Mouse (Mus musculus): ENCODE measurements around the gene Emc4. TPM values are rescaled to one million over a fixed set of nuclear protein-coding genes. Genes with fewer than 3 reads are reported as not detected.

Emc4 gene
- 68.4 TPM for polyA plus RNA-seq (2014; fragmentation: Illumina TruSeq; extraction: RNeasy Lipid Tissue Mini Kit (QIAGEN cat#74804))

DNA sequence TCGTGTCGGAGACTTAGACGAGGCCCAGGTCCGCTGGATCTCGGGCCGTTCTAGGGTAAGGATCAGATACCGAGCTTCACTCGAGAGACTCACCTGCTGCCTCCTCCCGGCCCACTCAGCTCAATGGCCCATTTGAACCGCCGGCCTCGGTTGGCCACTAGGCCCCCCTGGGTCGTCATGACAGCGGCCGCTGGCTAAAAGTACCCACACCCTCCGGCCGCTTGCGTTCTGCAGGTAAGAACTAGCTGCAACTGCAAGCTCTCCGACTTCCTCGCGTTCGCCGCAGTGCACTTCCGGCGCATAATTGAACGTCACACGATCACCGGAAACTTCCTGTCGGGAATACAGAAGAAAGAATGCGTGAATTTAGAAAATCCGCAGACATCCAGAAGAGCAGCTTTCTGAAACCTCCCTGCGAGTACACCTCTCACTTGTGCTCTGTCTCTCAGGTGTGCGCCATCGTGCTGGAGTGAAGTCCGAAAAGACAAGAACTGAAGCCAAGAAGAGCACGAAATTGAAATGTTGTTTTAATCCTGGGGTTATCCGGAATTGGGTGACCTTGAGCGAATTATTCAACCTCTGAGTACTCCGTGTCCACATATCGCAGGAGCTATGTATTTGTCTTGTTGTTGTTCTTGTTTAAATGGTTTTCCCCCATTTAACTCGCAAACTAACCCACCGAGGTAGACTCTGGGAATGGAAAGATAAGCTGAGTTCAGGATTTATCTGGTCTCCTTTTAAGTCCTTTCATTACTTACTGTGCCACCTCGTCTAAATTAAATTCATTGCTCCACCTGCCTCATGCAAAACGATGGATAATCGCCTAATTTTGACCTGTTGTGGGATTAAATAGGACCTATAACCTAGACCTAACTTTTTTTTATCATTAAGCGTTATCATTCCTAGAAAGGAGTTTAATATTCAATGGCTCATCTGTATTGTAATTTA, at the start of gene Emc4:
Gene Emc4, minus strand, starts transcription at position 302 of the 948 bp plus-strand sequence.

DNA sequence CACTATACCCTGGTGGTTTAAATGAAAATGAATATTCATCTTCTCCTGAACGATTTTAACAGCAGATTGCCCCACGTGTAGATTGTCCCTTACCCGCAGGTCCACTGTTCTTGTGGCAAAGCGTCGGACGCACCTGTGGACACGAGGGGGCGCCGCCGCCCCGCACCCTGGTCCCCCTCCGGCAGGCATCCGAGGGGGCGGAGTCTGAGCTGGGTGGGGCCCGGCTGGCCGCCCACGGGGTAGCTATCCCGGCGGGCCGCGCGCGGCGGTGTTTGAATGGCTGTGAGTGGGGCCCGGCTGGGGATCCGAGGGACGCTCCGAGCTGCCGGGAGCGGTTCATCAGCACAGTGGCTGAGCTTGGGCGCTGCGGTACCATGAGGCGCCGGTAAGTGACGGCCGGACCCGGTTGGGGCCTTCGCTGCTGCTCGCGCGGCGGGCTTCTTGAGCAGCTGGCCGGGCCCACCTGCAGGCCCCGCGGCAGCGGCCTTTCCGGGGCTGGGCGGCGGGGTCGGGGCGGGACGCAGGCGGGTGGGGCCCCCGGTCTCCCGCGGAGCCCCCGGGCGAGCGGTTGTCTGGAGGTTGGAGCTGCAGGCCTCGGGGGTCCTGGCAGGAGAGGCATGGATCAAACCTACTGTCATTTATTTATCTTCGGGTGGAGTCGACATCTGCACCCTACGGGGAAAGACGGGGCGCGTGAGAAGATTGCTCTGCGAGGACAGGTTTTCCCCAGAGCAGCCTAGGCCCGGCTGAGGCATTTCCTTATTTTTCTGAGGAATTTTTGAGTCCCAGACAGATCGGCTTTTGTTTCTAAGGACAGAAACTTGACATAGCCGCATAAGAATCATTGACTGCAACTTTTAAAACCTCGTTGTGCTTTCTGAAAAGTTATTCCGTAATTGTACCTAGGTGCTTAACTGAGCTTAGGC, 11.4 kb upstream of the Emc4 start, which contains the start of gene Katnbl1:
Gene Katnbl1, plus strand, starts transcription at position 239 of the 926 bp plus-strand sequence.

Other genes with a start within 250 kb of the Emc4 start
- not detected for gene Olfr1316, start 233.1 kb downstream of the Emc4 start, polyA plus RNA-seq (2014; fragmentation: Illumina TruSeq; extraction: RNeasy Lipid Tissue Mini Kit (QIAGEN cat#74804))
- gene Olfr1317, start 227.7 kb downstream of the Emc4 start, polyA plus RNA-seq (2014; fragmentation: Illumina TruSeq; extraction: RNeasy Lipid Tissue Mini Kit (QIAGEN cat#74804)), result not detected
- not detected for gene Olfr1318, start 213.8 kb downstream of the Emc4 start, polyA plus RNA-seq (2014; fragmentation: Illumina TruSeq; extraction: RNeasy Lipid Tissue Mini Kit (QIAGEN cat#74804))
- not detected for gene Lpcat4, start 128.6 kb downstream of the Emc4 start, polyA plus RNA-seq (2014; fragmentation: Illumina TruSeq; extraction: RNeasy Lipid Tissue Mini Kit (QIAGEN cat#74804))
- 0.14 TPM for gene Nutm1, start 108.7 kb downstream of the Emc4 start, polyA plus RNA-seq (2014; fragmentation: Illumina TruSeq; extraction: RNeasy Lipid Tissue Mini Kit (QIAGEN cat#74804))
- gene Nop10, start 106.1 kb downstream of the Emc4 start, polyA plus RNA-seq (2014; fragmentation: Illumina TruSeq; extraction: RNeasy Lipid Tissue Mini Kit (QIAGEN cat#74804)), result 33.2 TPM
- 93.0 TPM for gene Slc12a6, start 102.2 kb downstream of the Emc4 start, polyA plus RNA-seq (2014; fragmentation: Illumina TruSeq; extraction: RNeasy Lipid Tissue Mini Kit (QIAGEN cat#74804))
- 2.7 TPM for gene Gm21985, start 101.7 kb downstream of the Emc4 start, polyA plus RNA-seq (2014; fragmentation: Illumina TruSeq; extraction: RNeasy Lipid Tissue Mini Kit (QIAGEN cat#74804))
- 91.2 TPM for gene Katnbl1, start 11.2 kb upstream of the Emc4 start, polyA plus RNA-seq (2014; fragmentation: Illumina TruSeq; extraction: RNeasy Lipid Tissue Mini Kit (QIAGEN cat#74804))
- 52.8 TPM for gene Emc7, start 87.0 kb upstream of the Emc4 start, polyA plus RNA-seq (2014; fragmentation: Illumina TruSeq; extraction: RNeasy Lipid Tissue Mini Kit (QIAGEN cat#74804))
- gene Chrm5, start 112.7 kb upstream of the Emc4 start, polyA plus RNA-seq (2014; fragmentation: Illumina TruSeq; extraction: RNeasy Lipid Tissue Mini Kit (QIAGEN cat#74804)), result not detected
- gene Aven, start 124.9 kb upstream of the Emc4 start, polyA plus RNA-seq (2014; fragmentation: Illumina TruSeq; extraction: RNeasy Lipid Tissue Mini Kit (QIAGEN cat#74804)), result 9.8 TPM

Measured in ovary, adult 10 weeks (tissue).